Mouse (Mus musculus) myocyte (in vitro differentiated cells): Measurements from ENCODE around the gene Nr2e1.

ENCODE experiments used
- CEBPB ChIP-seq: IDR thresholded peaks from 2 replicates; pipeline ENCODE4 v1.6.1; 2011; ENCODE audit warnings: mild to moderate bottlenecking, moderate library complexity; ENCODE audit not compliant: poor library complexity, insufficient read depth, severe bottlenecking
- E2F4 ChIP-seq: IDR thresholded peaks from one replicate; pipeline ENCODE4 v1.6.1; 2011; ENCODE audit warnings: mild to moderate bottlenecking, control low read depth, moderate library complexity; ENCODE audit not compliant: insufficient read depth
- MAX ChIP-seq: IDR thresholded peaks from one replicate; pipeline ENCODE4 v1.6.1; 2011; ENCODE audit warnings: low read depth, mild to moderate bottlenecking, control low read depth
- MYOD1 ChIP-seq, 3 experiments: IDR thresholded peaks; one replicate each; pipeline ENCODE4 v1.6.1; 2011; ENCODE audit warnings: control low read depth in 2 of 3, low read depth in 2 of 3, mild to moderate bottlenecking in 2 of 3, moderate library complexity in 1 of 3; ENCODE audit not compliant: insufficient read length in 2 of 3, control insufficient read depth in 1 of 3
- MYOG ChIP-seq, 3 experiments: IDR thresholded peaks; one replicate each; pipeline ENCODE4 v1.6.1; 2011; ENCODE audit warnings: control low read depth in 2 of 3, low read depth in 2 of 3, mild to moderate bottlenecking in 2 of 3; ENCODE audit not compliant: insufficient read length in 2 of 3, control insufficient read depth in 1 of 3, insufficient read depth in 1 of 3
- POLR2A ChIP-seq: IDR thresholded peaks from one replicate; pipeline ENCODE4 v1.6.1; 2011; ENCODE audit warnings: low read depth, mild to moderate bottlenecking, control low read depth, moderate library complexity; ENCODE audit not compliant: insufficient read length
- POLR2AphosphoS2 ChIP-seq: IDR thresholded peaks from one replicate; pipeline ENCODE4 v1.6.1; 2011; ENCODE audit warnings: low read depth, control low read depth; ENCODE audit not compliant: insufficient read length
- REST ChIP-seq: IDR thresholded peaks from one replicate; pipeline ENCODE4 v1.6.1; 2011; ENCODE audit warnings: mild to moderate bottlenecking, control low read depth, moderate library complexity; ENCODE audit not compliant: insufficient read depth, insufficient read length
- SRF ChIP-seq: IDR thresholded peaks from one replicate; pipeline ENCODE4 v1.6.1; 2011; ENCODE audit warnings: low read depth; ENCODE audit not compliant: control insufficient read depth, insufficient read length
- TCF12 ChIP-seq: IDR thresholded peaks from one replicate; pipeline ENCODE4 v1.6.1; 2011; ENCODE audit warnings: mild to moderate bottlenecking, control low read depth; ENCODE audit not compliant: poor library complexity, insufficient read depth, severe bottlenecking
- TCF3 ChIP-seq: IDR thresholded peaks from one replicate; pipeline ENCODE4 v1.6.1; 2011; ENCODE audit warnings: low read depth, control low read depth; ENCODE audit not compliant: insufficient read length
- USF1 ChIP-seq: IDR thresholded peaks from one replicate; pipeline ENCODE4 v1.6.1; 2011; ENCODE audit warnings: low read depth, mild to moderate bottlenecking, control low read depth, moderate library complexity

- TF ChIP-seq E2F4 (no peak), MYOG (IDR thresholded peaks at IDR 0.05; ENCODE audit: control insufficient read depth in 1 of 3, insufficient read depth in 1 of 3, insufficient read length in 2 of 3, low read depth in 2 of 3) (no peak), POLR2AphosphoS2 (no peak), USF1 (no peak), TCF12 (no peak), POLR2A (no peak), MYOD1 (IDR thresholded peaks at IDR 0.05; ENCODE audit: control insufficient read depth in 1 of 3, insufficient read length in 2 of 3, low read depth in 2 of 3) (no peak), CEBPB (no peak), TCF3 (no peak), MAX (no peak), SRF (no peak), REST (no peak)
Observed at GRCm38 (mm10) chr10:42559581-42560200, 23.7 kb downstream of the Nr2e1 start.
